Mouse (Mus musculus): ENCODE results near the gene Ccdc162.

DNA sequence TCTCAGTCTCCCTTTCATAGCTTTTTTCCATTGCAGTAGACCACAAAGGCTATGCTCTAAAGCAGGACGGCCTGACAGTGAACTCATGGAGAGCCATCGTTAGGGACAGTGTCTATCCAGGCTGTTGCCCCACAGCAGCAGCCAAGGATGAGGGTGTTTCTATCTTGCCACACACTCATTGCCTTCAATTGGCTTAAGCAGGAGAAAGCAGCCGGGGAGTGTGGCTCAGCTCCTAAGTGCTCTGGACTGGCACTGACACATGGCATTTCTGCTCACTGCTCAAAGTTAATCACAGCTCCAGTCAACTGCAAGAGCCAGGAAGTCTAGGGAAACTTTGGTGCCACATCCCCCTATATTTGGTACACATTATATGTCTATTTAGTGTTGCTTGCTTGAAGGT is 64.9 kb downstream of the Ccdc162 start:
- TF ChIP-seq CTCF (IDR thresholded peaks at IDR 0.05; ENCODE audit: control insufficient read depth, insufficient read depth, low read length) (no peak), POLR2A (IDR thresholded peaks at IDR 0.05; ENCODE audit: borderline replicate concordance, control insufficient read depth, low read depth, low read length) (no peak)
